Mouse (Mus musculus) thymus, adult 2 months (tissue): ENCODE measurements around the gene Lman1l.

Source experiments
- CTCF ChIP-seq: fragments of 200-500 bp; IDR thresholded peaks from 2 replicates; pipeline ENCODE4 v1.5.1; 2012; ENCODE audit warnings: mild to moderate bottlenecking, control low read depth, low read length, moderate library complexity, borderline replicate concordance; ENCODE audit not compliant: control insufficient read depth, poor library complexity, insufficient read depth; ENCODE audit errors: extremely low read depth
- POLR2A ChIP-seq: fragments of 200-500 bp; IDR thresholded peaks from 2 replicates; pipeline ENCODE4 v1.6.1; 2012; ENCODE audit warnings: mild to moderate bottlenecking, low read length, control low read depth, moderate library complexity; ENCODE audit not compliant: control insufficient read depth, poor library complexity, insufficient read depth; ENCODE audit errors: extremely low read depth

GRCm38 (mm10) chr9:57597929-57598382 is 22.6 kb downstream of the Lman1l start:
- no peak for TF ChIP-seq CTCF
- TF ChIP-seq POLR2A: no peak
